ENCODE assay signal across 8 mouse cellular contexts in the genomic region with DNA sequence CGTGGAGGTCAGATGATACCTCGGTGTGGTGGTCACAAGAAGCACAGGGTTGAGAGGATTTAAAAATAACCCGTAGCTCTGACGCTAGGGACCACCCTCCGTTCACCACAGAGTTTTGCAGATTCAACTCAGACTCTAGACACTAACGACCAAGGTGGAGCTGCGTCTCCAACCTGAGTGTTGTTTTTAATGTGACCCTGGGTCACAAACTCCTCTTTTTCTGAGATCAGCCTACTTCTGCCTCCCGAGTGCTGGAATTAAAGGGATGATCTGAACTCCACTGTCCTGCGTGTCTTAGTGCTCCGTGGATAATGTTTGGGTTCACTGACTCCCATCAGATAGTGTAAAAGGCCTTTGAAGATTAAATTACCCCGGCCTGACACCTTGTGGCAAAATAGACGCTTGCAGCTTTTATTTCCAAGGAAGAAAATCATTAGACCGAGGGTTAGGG. TPM values are rescaled to one million over a fixed set of nuclear protein-coding genes. Genes with fewer than 3 reads are reported as not detected.
DNase-seq lines count a peak whose midpoint lies in the region; ATAC-seq lines count a peak whose summit lies in the region.

No protein-coding gene starts in this region.

- under 1% methylated on average over 13 of the region's 13 CpGs for WGBS in intestine, embryonic 16.5 days
- WGBS in limb, embryonic 10.5 days = 1% methylated on average over 13 of the region's 13 CpGs
- WGBS in midbrain, embryonic 13.5 days = under 1% methylated on average over 13 of the region's 13 CpGs

- ATAC-seq in intestine, embryonic 16.5 days = peak; percentile 66
- peak; percentile 76 for ATAC-seq in midbrain, embryonic 13.5 days

- H3K9me3 ChIP-seq in intestine, embryonic 16.5 days (ENCODE audit: control insufficient read depth, low read length) = no peaks in the 10 kb centered on the region
- no peaks in the 10 kb centered on the region for H3K9me3 ChIP-seq in limb, embryonic 10.5 days (replicated peaks)
- H3K9me3 ChIP-seq in midbrain, embryonic 13.5 days = no peaks in the 10 kb centered on the region

- peak overlapping the region; percentile 86 for H3K4me2 ChIP-seq in intestine, embryonic 16.5 days (ENCODE audit: low read depth, low read length)
- H3K4me2 ChIP-seq in midbrain, embryonic 13.5 days (replicated peaks) = peak overlapping the region; percentile 88

- no peaks in the 10 kb centered on the region for H3K27me3 ChIP-seq in intestine, embryonic 16.5 days (replicated peaks; ENCODE audit: control insufficient read depth, insufficient read depth, low read length)
- H3K27me3 ChIP-seq in limb, embryonic 10.5 days (ENCODE audit: low read depth, poor library complexity, severe bottlenecking) = peaks cover 8% of the 10 kb centered on the region; the same call in 1 of the 2 replicates
- H3K27me3 ChIP-seq in midbrain, embryonic 13.5 days = peaks cover 20% of the 10 kb centered on the region

- DNase-seq in ovary, postnatal 14 days (ENCODE audit: low spot score) = peak; percentile 11
- DNase-seq in ovary, postnatal 10 days (ENCODE audit: low spot score) = no peak
- peak; percentile 62 for DNase-seq in cerebellum, adult 9-10 months
- peak; percentile 20 to 76 for DNase-seq in frontal cortex, adult 2 months (ENCODE audit: extremely low spot score in 1 of 2, low spot score in 1 of 2)
- DNase-seq in limb, embryonic 10.5 days (ENCODE audit: low spot score) = peak; percentile 34
- peak; percentile 62 for DNase-seq in yolk sac, embryonic 10.5 days (ENCODE audit: low spot score)

- peak overlapping the region; percentile 66 for H3K4me3 ChIP-seq in intestine, embryonic 16.5 days (ENCODE audit: low read length)
- H3K4me3 ChIP-seq in limb, embryonic 10.5 days = peak overlapping the region; percentile 70
- H3K4me3 ChIP-seq in midbrain, embryonic 13.5 days (replicated peaks) = peak overlapping the region; percentile 49

- H3K4me1 ChIP-seq in intestine, embryonic 16.5 days (ENCODE audit: control insufficient read depth, insufficient read depth, low read length) = no peaks in the 10 kb centered on the region
- H3K4me1 ChIP-seq in limb, embryonic 10.5 days = peaks cover 11% of the 10 kb centered on the region; the same call in 1 of the 2 replicates
- peaks cover 5% of the 10 kb centered on the region; the same call in 1 of the 2 replicates for H3K4me1 ChIP-seq in midbrain, embryonic 13.5 days (replicated peaks)

- no peaks in the 10 kb centered on the region for H3K36me3 ChIP-seq in intestine, embryonic 16.5 days (ENCODE audit: control insufficient read depth, insufficient read depth, low read length)
- no peaks in the 10 kb centered on the region for H3K36me3 ChIP-seq in limb, embryonic 10.5 days
- H3K36me3 ChIP-seq in midbrain, embryonic 13.5 days = no peaks in the 10 kb centered on the region

- H3K27ac ChIP-seq in intestine, embryonic 16.5 days (ENCODE audit: low read length) = no peak overlapping the region
- H3K27ac ChIP-seq in limb, embryonic 10.5 days = no peak overlapping the region
- no peak overlapping the region for H3K27ac ChIP-seq in midbrain, embryonic 13.5 days

- peak overlapping the region; percentile 78 for H3K9ac ChIP-seq in intestine, embryonic 16.5 days (ENCODE audit: low read depth, low read length)
- H3K9ac ChIP-seq in midbrain, embryonic 13.5 days (replicated peaks) = peak overlapping the region; percentile 53

RNA-seq across cellular contexts. Expression of gene Steap1, which starts 0.7 kb away (rescaled TPM):
- 0.40 and 0.76 TPM in 2 replicates for polyA plus RNA-seq in frontal cortex, adult 2 months (2012; rRNA removed)
- polyA plus RNA-seq in intestine, embryonic 16.5 days (2015; fragmentation: Nextera tagmentation; extraction: Ambion mirVana) = 4.1 and 5.7 TPM in 2 replicates
- 4.7 and 5.8 TPM in 2 replicates for polyA plus RNA-seq in limb, embryonic 10.5 days (2016; fragmentation: Nextera tagmentation; extraction: Ambion mirVana)
- polyA plus RNA-seq in midbrain, embryonic 13.5 days (2015; fragmentation: Nextera tagmentation; extraction: Ambion mirVana) = 1.1 TPM in 2 replicates

RNA-seq across cellular contexts. Expression of gene Steap2, which starts 55.4 kb away (rescaled TPM):
- 9.1 and 10.0 TPM in 2 replicates for polyA plus RNA-seq in frontal cortex, adult 2 months (2012; rRNA removed)
- 9.1 and 9.2 TPM in 2 replicates for polyA plus RNA-seq in intestine, embryonic 16.5 days (2015; fragmentation: Nextera tagmentation; extraction: Ambion mirVana)
- polyA plus RNA-seq in limb, embryonic 10.5 days (2016; fragmentation: Nextera tagmentation; extraction: Ambion mirVana) = 5.8 and 6.8 TPM in 2 replicates
- polyA plus RNA-seq in midbrain, embryonic 13.5 days (2015; fragmentation: Nextera tagmentation; extraction: Ambion mirVana) = 5.6 and 6.6 TPM in 2 replicates
